Mouse (Mus musculus) splenic B cell, adult 2 months (primary cell): ENCODE data around the gene Slc45a1.

Experiments
- DNase-seq: peaks from one replicate; pipeline ENCODE4 v3.0.0-alpha.2; 2011; ENCODE audit warnings: low read depth, low spot score
- H3K27me3 ChIP-seq: 2 replicates; pipeline ENCODE4 v1.6.1; 2012; ENCODE audit warnings: mild to moderate bottlenecking, low read length, moderate library complexity, mixed read lengths; ENCODE audit not compliant: control insufficient read depth, poor library complexity, insufficient read depth, severe bottlenecking
- H3K36me3 ChIP-seq: 2 replicates; pipeline ENCODE4 v1.6.1; 2012; ENCODE audit warnings: mild to moderate bottlenecking, low read length, moderate library complexity, mixed read lengths; ENCODE audit not compliant: control insufficient read depth, poor library complexity, insufficient read depth, severe bottlenecking

Gene Slc45a1

GRCm38 (mm10) chr4:150651390-150652277 lies at the start of gene Slc45a1:
Gene Slc45a1 (minus strand): TSS chr4:150652174.
- Histone ChIP-seq H3K36me3 (no peaks in the 10 kb centered on the region), H3K27me3 (no peaks in the 10 kb centered on the region; the same call in 1 of the 2 replicates)
- no peak for DNase-seq

- no peaks in the 10 kb centered on the region for H3K36me3 ChIP-seq
- no peak for DNase-seq
- no peaks in the 10 kb centered on the region for H3K27me3 ChIP-seq
These were observed 48.9 kb upstream of the Slc45a1 start for GRCm38 (mm10) chr4:150700849-150701248.

GRCm38 (mm10) chr4:150694434-150695108 lies 42.6 kb upstream of the Slc45a1 start:
- no peak for DNase-seq
- Histone ChIP-seq H3K36me3 (no peaks in the 10 kb centered on the region), H3K27me3 (no peaks in the 10 kb centered on the region)

- DNase-seq = no peak
- no peaks in the 10 kb centered on the region for H3K36me3 ChIP-seq
- no peaks in the 10 kb centered on the region for H3K27me3 ChIP-seq
These were observed 41.0 kb upstream of the Slc45a1 start for GRCm38 (mm10) chr4:150692861-150693403.

GRCm38 (mm10) chr4:150690759-150691158 lies 38.8 kb upstream of the Slc45a1 start:
- no peak for DNase-seq
- H3K27me3 ChIP-seq = no peaks in the 10 kb centered on the region
- H3K36me3 ChIP-seq = no peaks in the 10 kb centered on the region

- no peaks in the 10 kb centered on the region for H3K27me3 ChIP-seq
- H3K36me3 ChIP-seq = no peaks in the 10 kb centered on the region
- DNase-seq = no peak
These were observed 37.6 kb upstream of the Slc45a1 start for GRCm38 (mm10) chr4:150689553-150689952.

- Histone ChIP-seq H3K27me3 (no peaks in the 10 kb centered on the region), H3K36me3 (no peaks in the 10 kb centered on the region)
- DNase-seq = no peak
These were observed 35.3 kb upstream of the Slc45a1 start for GRCm38 (mm10) chr4:150687126-150687753.

- DNase-seq = no peak
- Histone ChIP-seq H3K27me3 (no peaks in the 10 kb centered on the region), H3K36me3 (no peaks in the 10 kb centered on the region)
These were observed 34.6 kb upstream of the Slc45a1 start for GRCm38 (mm10) chr4:150686538-150686937.

GRCm38 (mm10) chr4:150685778-150686493 lies 34.0 kb upstream of the Slc45a1 start:
- H3K27me3 ChIP-seq = no peaks in the 10 kb centered on the region
- H3K36me3 ChIP-seq = no peaks in the 10 kb centered on the region
- DNase-seq = no peak

GRCm38 (mm10) chr4:150685043-150685777 lies 33.2 kb upstream of the Slc45a1 start:
- Histone ChIP-seq H3K27me3 (no peaks in the 10 kb centered on the region), H3K36me3 (no peaks in the 10 kb centered on the region)
- no peak for DNase-seq

GRCm38 (mm10) chr4:150680373-150680772 lies 28.4 kb upstream of the Slc45a1 start:
- Histone ChIP-seq H3K36me3 (no peaks in the 10 kb centered on the region), H3K27me3 (no peaks in the 10 kb centered on the region)
- DNase-seq = no peak

GRCm38 (mm10) chr4:150678789-150679188 lies 26.8 kb upstream of the Slc45a1 start:
- Histone ChIP-seq H3K36me3 (no peaks in the 10 kb centered on the region), H3K27me3 (no peaks in the 10 kb centered on the region)
- DNase-seq = no peak

- DNase-seq = no peak
- Histone ChIP-seq H3K36me3 (no peaks in the 10 kb centered on the region), H3K27me3 (no peaks in the 10 kb centered on the region)
These were observed 25.9 kb upstream of the Slc45a1 start for GRCm38 (mm10) chr4:150677846-150678224.
